Mouse (Mus musculus) kidney, embryonic 15.5 days (tissue): ENCODE data around the gene Stk10. TPM values are rescaled to one million over a fixed set of nuclear protein-coding genes. Genes with fewer than 3 reads are reported as not detected.
A peak's percentile ranks its signal among the peaks of the same experiment; 100 is the strongest.

Experiments used
- ATAC-seq: fragments of 200-750 bp; cut with Nextera tagmentation; replicated peaks from 2 replicates; pipeline ENCODE4 v1.8.0; 2017; ENCODE audit warnings: moderate TSS enrichment; ENCODE audit not compliant: low FRiP score
- H3K27ac ChIP-seq: fragments of 300-500 bp; sonication (generic); 2 replicates; pipeline ENCODE4 v1.5.1; 2015; ENCODE audit warnings: mild to moderate bottlenecking, inconsistent platforms
- H3K27me3 ChIP-seq: fragments of 300-500 bp; sonication (generic); 2 replicates; pipeline ENCODE4 v1.6.1; 2015; ENCODE audit warnings: inconsistent platforms
- H3K36me3 ChIP-seq: fragments of 300-500 bp; sonication (generic); 2 replicates; pipeline ENCODE4 v1.6.1; 2015; ENCODE audit warnings: inconsistent platforms
- H3K4me1 ChIP-seq: fragments of 300-500 bp; sonication (generic); 2 replicates; pipeline ENCODE4 v1.6.1; 2015; ENCODE audit warnings: inconsistent platforms
- H3K4me2 ChIP-seq: fragments of 300-500 bp; sonication (generic); 2 replicates; pipeline ENCODE4 v1.6.1; 2015; ENCODE audit warnings: moderate library complexity, mild to moderate bottlenecking, inconsistent platforms
- H3K4me3 ChIP-seq: fragments of 300-500 bp; sonication (generic); replicated peaks from 2 replicates; pipeline ENCODE4 v1.5.1; 2015; ENCODE audit warnings: mild to moderate bottlenecking, inconsistent platforms
- H3K9ac ChIP-seq: fragments of 300-500 bp; sonication (generic); 2 replicates; pipeline ENCODE4 v1.6.1; 2015; ENCODE audit warnings: mild to moderate bottlenecking, inconsistent platforms
- H3K9me3 ChIP-seq: fragments of 300-500 bp; sonication (generic); replicated peaks from 2 replicates; pipeline ENCODE4 v1.6.1; 2016; ENCODE audit warnings: inconsistent platforms
- WGBS: fragments of 180-500 bp; shearing (Covaris S2); methylation state at CpG from one replicate; pipeline ENCODE4 v1.1.7; 2015; ENCODE audit warnings: mixed read lengths; 5-methylcytosine and 5-hydroxymethylcytosine counted together
- polyA plus RNA-seq: library from polyadenylated mRNA; unstranded; fragments of >200 nt; fragmentation: Nextera tagmentation; extraction: Ambion mirVana; gene quantifications from 2 replicates; pipeline ENCODE4 v1.2.1, GENCODE M21; 2015

Stk10 gene
- polyA plus RNA-seq, 1 experiment from 2014 or later = 5.4 TPM

DNA sequence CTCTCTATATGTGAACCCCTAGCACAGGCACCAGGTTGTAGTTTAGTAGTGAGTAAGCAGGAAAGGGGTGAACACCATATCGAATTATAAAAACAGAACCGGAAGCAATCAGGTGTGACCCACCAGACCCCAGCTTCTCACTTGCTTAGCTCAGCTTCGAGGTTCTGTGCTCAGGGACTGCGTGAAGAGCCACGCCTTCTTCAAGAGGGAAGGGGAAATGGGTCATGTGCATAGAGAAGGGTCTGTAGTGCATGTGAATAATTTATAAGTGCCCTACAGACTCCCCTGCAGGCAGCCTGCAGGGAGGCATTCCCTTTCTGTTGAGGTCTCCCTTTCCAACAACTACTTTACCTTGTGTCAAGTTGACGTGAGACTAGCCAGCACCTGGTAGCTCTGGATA is 52.9 kb downstream of the Stk10 start:
- ATAC-seq = no peak

DNA sequence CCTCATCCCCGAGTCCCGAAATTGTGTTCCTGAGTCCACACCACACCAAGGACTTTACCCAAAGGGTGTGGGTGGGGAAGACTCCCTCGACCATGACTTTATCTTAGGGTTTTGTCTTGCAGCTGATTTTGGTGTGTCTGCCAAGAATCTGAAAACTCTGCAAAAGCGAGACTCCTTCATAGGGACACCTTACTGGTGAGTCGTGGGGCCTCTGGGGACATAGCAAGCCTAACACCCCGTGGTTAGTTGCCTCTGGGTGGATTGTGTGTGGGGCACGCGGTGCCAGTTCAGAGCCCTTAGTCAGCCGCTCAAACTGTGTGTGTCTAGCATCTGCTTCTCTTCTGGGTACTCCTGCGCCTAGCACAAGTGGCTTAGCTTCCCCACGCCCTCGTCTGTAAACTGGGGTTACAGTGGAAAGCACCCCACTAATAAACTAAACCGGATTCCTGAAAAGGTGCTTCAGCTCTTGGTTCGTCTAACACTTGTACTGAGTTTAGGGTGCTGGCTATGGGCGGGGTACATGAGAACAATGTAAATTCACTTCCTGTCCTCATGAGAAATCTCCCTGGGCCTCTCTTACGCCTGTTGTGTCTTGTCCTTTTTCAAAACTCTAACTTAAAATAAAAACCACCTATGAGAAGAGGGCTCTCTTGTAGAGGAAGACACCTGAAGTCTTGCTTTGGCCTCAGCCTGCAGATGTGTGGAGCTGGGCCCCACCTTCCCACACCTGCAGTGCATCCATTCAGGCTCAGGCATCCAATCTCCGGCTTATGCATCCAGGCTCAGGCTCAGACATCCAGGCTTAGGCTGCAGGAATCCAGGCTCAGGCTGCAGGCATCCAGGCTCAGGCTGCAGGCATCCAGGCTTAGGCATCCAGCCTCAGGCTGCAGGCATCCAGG is 54.3 kb downstream of the Stk10 start:
- WGBS = 78% methylated on average over 17 of the region's 17 CpGs
- Histone ChIP-seq H3K27ac (peak overlapping the region; percentile 22; the same call in 1 of the 2 replicates), H3K9ac (peak overlapping the region; percentile 29; the same call in 1 of the 2 replicates), H3K36me3 (no peaks in the 10 kb centered on the region), H3K4me1 (peaks cover 26% of the 10 kb centered on the region), H3K4me2 (no peak overlapping the region), H3K4me3 (no peak overlapping the region), H3K9me3 (no peaks in the 10 kb centered on the region), H3K27me3 (no peaks in the 10 kb centered on the region)
- 0 out of 2 replicates have a peak, but pooled peaks have one; percentile 9 for ATAC-seq

More for the DNA sequence above, 52.9 kb downstream of the Stk10 start:
- no peak overlapping the region for H3K4me2 ChIP-seq
- no peaks in the 10 kb centered on the region for H3K27me3 ChIP-seq
- no peaks in the 10 kb centered on the region for H3K36me3 ChIP-seq
- no peak overlapping the region for H3K9ac ChIP-seq
- H3K27ac ChIP-seq = no peak overlapping the region
- H3K4me3 ChIP-seq = no peak overlapping the region
- 45% methylated on average over 6 of the region's 6 CpGs for WGBS
- H3K4me1 ChIP-seq = peaks cover 27% of the 10 kb centered on the region
- no peaks in the 10 kb centered on the region for H3K9me3 ChIP-seq

DNA sequence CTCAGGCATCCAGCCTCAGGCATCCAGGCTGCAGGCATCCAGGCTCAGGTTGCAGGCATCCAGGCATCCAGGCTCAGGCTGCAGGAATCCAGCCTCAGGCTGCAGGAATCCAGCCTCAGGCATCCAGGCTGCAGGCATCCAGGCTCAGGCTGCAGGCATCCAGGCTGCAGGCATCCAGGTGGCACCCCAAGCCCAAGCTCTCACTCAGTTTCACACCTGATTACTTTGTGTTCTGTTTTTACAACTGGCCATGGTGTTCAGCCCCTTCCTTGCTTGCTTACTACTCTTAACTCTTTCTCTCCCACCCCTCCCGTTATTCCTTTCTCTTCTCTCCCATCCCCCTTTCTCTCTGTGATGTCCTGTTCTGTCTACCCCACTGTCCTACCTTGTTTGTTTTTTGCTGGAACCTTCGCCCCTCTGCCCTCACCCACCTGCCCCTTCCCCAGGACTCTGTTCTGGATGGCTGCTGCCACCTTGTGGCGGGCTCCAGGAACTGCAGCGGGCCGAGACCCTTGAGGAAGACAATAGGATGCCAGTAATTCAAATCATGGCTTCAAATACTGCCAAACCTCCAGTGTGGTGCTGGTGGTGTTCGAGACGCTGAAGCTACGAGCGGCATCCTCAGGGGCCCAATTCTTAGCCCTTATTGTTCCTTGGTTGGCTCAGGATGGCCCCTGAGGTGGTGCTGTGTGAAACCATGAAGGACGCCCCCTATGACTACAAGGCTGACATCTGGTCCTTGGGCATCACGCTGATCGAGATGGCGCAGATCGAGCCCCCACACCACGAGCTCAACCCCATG is 55.2 kb downstream of the Stk10 start:
- Histone ChIP-seq H3K27me3 (no peaks in the 10 kb centered on the region), H3K4me3 (no peak overlapping the region), H3K27ac (peak overlapping the region; percentile 22; the same call in 1 of the 2 replicates), H3K4me2 (no peak overlapping the region), H3K36me3 (no peaks in the 10 kb centered on the region), H3K4me1 (peaks cover 23% of the 10 kb centered on the region), H3K9me3 (no peaks in the 10 kb centered on the region), H3K9ac (peak overlapping the region; percentile 29; the same call in 1 of the 2 replicates)
- 33% methylated on average over 15 of the region's 15 CpGs for WGBS
- peak; percentile 38; the same call in 1 of the 2 replicates for ATAC-seq

DNA sequence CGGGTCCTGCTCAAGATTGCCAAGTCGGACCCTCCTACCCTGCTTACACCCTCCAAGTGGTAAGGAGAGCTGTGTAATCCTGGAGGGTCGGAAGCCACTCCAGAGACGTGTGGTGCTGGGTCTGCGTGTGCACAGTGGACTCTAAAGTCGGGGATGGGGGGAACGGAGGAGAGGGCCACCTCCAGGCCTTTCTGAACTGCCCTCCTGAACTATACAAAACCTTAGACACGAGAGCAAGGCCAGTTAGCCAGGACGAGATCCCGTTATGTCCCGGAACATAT is 55.7 kb downstream of the Stk10 start:
- H3K4me3 ChIP-seq = no peak overlapping the region
- no peak overlapping the region for H3K9ac ChIP-seq
- H3K9me3 ChIP-seq = no peaks in the 10 kb centered on the region
- H3K4me1 ChIP-seq = peaks cover 23% of the 10 kb centered on the region
- no peak overlapping the region for H3K27ac ChIP-seq
- 86% methylated on average over 11 of the region's 11 CpGs for WGBS
- no peaks in the 10 kb centered on the region for H3K27me3 ChIP-seq
- no peak overlapping the region for H3K4me2 ChIP-seq
- H3K36me3 ChIP-seq = no peaks in the 10 kb centered on the region
- ATAC-seq = no peak; the same call in 1 of the 2 replicates

DNA sequence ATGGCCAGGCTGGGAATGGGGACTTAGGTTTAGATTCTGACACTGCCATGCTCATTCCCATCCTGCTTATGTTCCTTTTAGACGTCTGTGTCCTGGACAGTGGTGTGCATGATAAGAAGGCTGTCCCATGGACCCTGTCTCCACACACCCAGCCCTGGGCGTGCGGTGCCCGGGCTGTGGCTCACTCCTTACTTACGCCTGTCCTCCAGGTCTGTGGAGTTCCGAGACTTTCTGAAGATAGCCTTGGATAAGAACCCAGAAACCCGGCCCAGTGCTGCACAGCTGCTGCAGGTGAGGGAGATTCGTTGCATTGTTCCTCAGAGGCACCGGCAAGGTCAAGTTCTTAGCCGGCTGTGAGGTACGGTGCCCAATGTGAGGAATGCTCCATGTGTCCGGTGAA is 56.1 kb downstream of the Stk10 start:
- WGBS = 91% methylated on average over 12 of the region's 12 CpGs
- Histone ChIP-seq H3K4me1 (peaks cover 23% of the 10 kb centered on the region), H3K36me3 (no peaks in the 10 kb centered on the region), H3K9me3 (no peaks in the 10 kb centered on the region), H3K4me2 (no peak overlapping the region), H3K27me3 (no peaks in the 10 kb centered on the region), H3K9ac (no peak overlapping the region), H3K27ac (no peak overlapping the region), H3K4me3 (no peak overlapping the region)
- no peak for ATAC-seq

DNA sequence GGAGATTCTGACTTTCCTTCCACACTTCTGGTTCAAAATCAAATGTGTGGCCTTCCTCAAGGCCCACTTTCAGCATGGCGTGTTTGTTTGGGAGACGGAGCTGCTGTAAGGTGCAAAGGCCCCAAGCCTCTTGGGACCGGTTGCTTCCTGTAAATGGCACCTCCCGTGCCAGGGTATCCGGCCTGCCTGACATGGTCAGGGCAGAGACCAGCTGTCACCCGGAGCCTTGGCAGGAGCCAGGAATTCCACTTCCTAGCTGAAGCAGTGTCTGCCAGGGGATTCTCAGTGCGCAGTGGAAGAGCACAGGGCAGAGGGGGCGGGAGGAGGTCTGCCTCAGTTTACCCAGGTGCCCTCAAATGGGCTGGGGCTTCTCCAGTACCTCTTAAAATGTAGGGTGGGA is 56.7 kb downstream of the Stk10 start:
- no peak overlapping the region for H3K9ac ChIP-seq
- no peak for ATAC-seq

DNA sequence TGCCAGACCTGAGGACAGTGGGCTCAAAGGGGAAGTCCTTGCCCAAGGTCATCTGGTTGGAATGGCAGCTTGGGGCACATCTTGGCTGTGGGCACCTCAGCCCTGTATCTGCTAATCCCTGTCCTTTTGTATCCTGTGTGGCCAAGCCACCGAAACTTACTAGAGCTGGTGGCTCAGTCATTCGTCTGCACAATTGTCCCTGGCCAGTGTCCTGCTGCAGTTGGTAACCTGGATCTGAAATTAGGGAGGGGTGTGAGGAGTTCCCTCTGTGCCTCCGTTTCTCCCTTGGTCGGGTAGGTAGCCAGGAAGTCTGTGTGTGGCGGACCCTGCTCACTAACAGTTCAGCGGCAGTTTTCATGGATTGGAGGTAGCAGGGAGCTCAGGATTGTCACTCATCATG is 57.1 kb downstream of the Stk10 start:
- no peak for ATAC-seq
- H3K9ac ChIP-seq = no peak overlapping the region

More for the DNA sequence above, 56.7 kb downstream of the Stk10 start:
- no peaks in the 10 kb centered on the region for H3K36me3 ChIP-seq
- H3K27ac ChIP-seq = no peak overlapping the region
- 89% methylated on average over 8 of the region's 8 CpGs for WGBS
- no peaks in the 10 kb centered on the region for H3K27me3 ChIP-seq
- no peak overlapping the region for H3K4me2 ChIP-seq
- no peaks in the 10 kb centered on the region for H3K9me3 ChIP-seq
- H3K4me3 ChIP-seq = no peak overlapping the region
- H3K4me1 ChIP-seq = peaks cover 23% of the 10 kb centered on the region

DNA sequence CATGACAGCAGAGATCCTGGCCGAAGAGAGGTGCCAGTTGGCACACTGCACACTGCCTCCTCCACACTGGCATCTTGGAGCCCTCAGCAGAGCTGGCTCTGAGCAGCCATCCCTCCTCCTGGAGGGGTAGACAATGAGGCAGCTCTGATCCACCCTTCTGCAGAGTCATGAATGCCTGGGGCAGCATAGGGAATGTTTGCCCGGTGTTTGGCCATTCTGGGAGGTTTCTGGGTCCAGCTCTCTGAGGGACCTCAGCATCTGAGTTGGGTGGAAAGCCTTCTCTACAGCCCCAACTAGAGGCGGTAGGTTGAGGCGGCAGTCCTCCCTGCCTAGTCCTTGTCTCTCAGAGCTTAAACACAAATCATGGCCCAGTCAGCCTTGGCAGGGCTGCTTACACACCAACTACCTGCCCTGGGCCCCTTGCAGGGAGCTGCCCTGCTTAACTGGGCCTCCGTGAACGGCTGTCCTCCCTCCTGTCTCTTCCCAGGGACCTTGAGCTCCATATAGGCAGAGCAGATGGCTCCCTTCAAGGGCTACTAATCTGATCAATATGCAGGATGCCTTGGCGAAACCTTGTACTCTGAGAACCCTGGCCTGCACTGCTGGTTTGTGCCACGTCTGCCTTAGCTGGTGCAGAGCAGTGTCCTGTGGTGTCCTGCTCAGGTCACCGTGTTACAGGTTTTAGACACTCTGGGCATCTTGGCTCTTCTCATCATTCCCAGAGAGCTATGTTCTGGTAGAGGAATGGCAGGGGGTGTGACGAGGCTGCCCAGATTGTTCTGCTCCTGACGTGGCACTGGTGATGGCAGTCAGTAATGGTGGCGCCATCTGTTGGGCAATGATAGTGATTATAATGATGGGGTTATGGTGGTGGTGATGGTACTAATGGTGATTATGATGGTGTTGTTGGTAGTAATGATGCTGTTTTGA is 59.1 kb downstream of the Stk10 start:
- H3K4me2 ChIP-seq = no peak overlapping the region
- no peak for ATAC-seq
- no peak overlapping the region for H3K4me3 ChIP-seq
- H3K27me3 ChIP-seq = no peaks in the 10 kb centered on the region
- WGBS = 70% methylated on average over 12 of the region's 12 CpGs
- H3K27ac ChIP-seq = no peak overlapping the region
- peaks cover 10% of the 10 kb centered on the region for H3K4me1 ChIP-seq
- no peak overlapping the region for H3K9ac ChIP-seq
- no peaks in the 10 kb centered on the region for H3K36me3 ChIP-seq
- H3K9me3 ChIP-seq = no peaks in the 10 kb centered on the region

More for the DNA sequence above, 57.1 kb downstream of the Stk10 start:
- Histone ChIP-seq H3K4me3 (no peak overlapping the region), H3K27ac (no peak overlapping the region), H3K4me2 (no peak overlapping the region), H3K9me3 (no peaks in the 10 kb centered on the region), H3K4me1 (peaks cover 22% of the 10 kb centered on the region), H3K36me3 (no peaks in the 10 kb centered on the region), H3K27me3 (no peaks in the 10 kb centered on the region)
- WGBS = 77% methylated on average over 6 of the region's 6 CpGs

DNA sequence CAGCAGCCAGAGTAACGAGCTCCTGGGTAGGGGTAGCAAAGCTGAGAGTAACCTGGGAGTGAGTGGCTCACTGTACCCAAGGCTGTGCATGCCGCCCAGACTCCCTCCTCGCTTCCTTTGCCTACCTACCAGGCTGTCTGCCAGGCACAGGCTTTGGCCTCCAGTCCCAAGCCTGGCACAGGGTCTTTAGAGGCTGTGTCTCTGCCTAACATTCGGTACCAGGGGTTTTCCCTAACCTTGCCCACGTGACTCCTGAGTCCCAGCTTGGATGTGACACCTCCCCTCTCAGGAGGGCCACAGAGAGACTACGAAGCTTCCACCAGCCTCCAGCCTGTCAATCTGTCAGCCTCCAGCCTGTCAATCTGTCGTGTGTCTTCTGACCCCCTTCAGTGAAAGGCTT is 60.0 kb downstream of the Stk10 start:
- Histone ChIP-seq H3K4me2 (no peak overlapping the region), H3K36me3 (no peaks in the 10 kb centered on the region), H3K9ac (no peak overlapping the region), H3K4me3 (no peak overlapping the region), H3K9me3 (no peaks in the 10 kb centered on the region), H3K27ac (no peak overlapping the region), H3K4me1 (peaks cover 2% of the 10 kb centered on the region), H3K27me3 (no peaks in the 10 kb centered on the region)
- ATAC-seq = no peak
- WGBS = 83% methylated on average over 7 of the region's 7 CpGs

DNA sequence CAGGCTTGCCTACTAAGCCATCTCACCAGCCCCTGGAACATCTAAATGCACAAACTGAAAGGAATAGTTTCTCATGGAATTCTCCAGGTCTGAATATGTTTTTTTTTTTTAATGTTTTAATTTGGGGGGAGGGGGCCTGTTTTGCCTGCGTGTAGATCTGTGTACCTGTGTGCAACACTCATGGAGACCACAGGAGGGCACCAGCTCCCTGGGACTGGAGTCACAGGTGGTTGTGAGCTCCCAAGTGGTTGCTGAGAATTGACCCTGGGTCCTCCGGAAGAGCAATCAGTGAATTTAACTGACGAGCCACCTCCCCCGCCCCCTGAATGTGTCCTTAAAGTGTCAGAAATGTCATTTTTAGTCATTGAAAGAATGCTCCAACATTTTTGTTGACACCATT is 61.0 kb downstream of the Stk10 start:
- no peak for ATAC-seq
- no peak overlapping the region for H3K4me2 ChIP-seq
- WGBS = 93% methylated on average over 4 of the region's 4 CpGs

DNA sequence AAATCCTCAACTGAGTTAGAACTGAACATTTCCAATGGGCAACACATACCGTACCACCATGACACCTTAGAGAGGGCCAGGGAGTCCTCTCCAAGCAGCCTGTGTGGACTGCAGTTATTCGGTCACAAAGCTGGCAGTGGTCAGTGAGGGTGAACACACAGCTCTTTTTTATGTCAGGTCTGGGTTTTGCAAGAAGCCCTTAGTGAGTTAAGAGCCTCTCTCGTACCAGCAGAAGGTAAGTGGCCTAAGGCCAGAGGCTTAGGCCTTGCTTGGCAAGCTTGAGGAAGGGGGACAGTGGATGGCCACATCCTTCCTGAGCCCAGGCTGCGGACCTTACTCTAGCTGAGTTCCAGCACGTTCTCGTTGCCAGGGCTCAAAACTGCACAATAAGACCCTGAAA is 67.3 kb downstream of the Stk10 start:
- 90% methylated on average over 6 of the region's 6 CpGs for WGBS

More for the DNA sequence above, 61.0 kb downstream of the Stk10 start:
- Histone ChIP-seq H3K27me3 (no peaks in the 10 kb centered on the region), H3K9me3 (no peaks in the 10 kb centered on the region), H3K4me3 (no peak overlapping the region), H3K9ac (no peak overlapping the region), H3K4me1 (no peaks in the 10 kb centered on the region), H3K27ac (no peak overlapping the region), H3K36me3 (0 out of 2 replicates have a peak, but pooled peaks cover 4% of the 10 kb centered on the region)

More for the DNA sequence above, 67.3 kb downstream of the Stk10 start:
- H3K27ac ChIP-seq = no peak overlapping the region
- H3K9me3 ChIP-seq = no peaks in the 10 kb centered on the region
- no peak overlapping the region for H3K4me2 ChIP-seq
- no peak overlapping the region for H3K4me3 ChIP-seq
- H3K9ac ChIP-seq = no peak overlapping the region
- 0 out of 2 replicates have a peak, but pooled peaks cover 4% of the 10 kb centered on the region for H3K36me3 ChIP-seq
- H3K4me1 ChIP-seq = peaks cover 24% of the 10 kb centered on the region
- ATAC-seq = no peak
- no peaks in the 10 kb centered on the region for H3K27me3 ChIP-seq
